Mouse (Mus musculus) brown adipose tissue, adult 24 weeks (tissue): Measurements from ENCODE around the gene Pcyox1. TPM values are rescaled to one million over a fixed set of nuclear protein-coding genes. Genes with fewer than 3 reads are reported as not detected.
A peak's percentile ranks its signal among the peaks of the same experiment; 100 is the strongest.

Experiments used
- H3K27ac ChIP-seq: fragments of 200-500 bp; replicated peaks from 2 replicates; pipeline ENCODE4 v1.5.1; 2012; ENCODE audit warnings: low read depth, mild to moderate bottlenecking, low read length
- H3K4me1 ChIP-seq: fragments of 200-500 bp; 2 replicates; pipeline ENCODE4 v1.6.1; 2012; ENCODE audit warnings: low read length, mixed read lengths; ENCODE audit not compliant: control insufficient read depth, insufficient read depth, insufficient read length
- H3K4me3 ChIP-seq: fragments of 200-500 bp; 2 replicates; pipeline ENCODE4 v1.5.1; 2012; ENCODE audit warnings: low read depth, mild to moderate bottlenecking, low read length, moderate library complexity; ENCODE audit not compliant: insufficient read depth
- polyA plus RNA-seq: library from polyadenylated mRNA; stranded (reverse); fragments of >200 nt; gene quantifications from 2 replicates; pipeline ENCODE4 v1.2.4, GENCODE M21; 2012; ENCODE audit not compliant: missing spikeins, insufficient read depth, insufficient read length

Gene Pcyox1
- polyA plus RNA-seq = 65.9 and 131 TPM in 2 replicates

GRCm38 (mm10) chr6:86396581-86397256 lies at the start of gene Pcyox1:
Gene Pcyox1, minus strand, starts transcription at chr6:86397154.
- Histone ChIP-seq H3K4me1 (peaks cover 8% of the 10 kb centered on the region), H3K4me3 (peak within 1 kb of the TSS; percentile 87), H3K27ac (peak within 1 kb of the TSS; percentile 45)

DNA sequence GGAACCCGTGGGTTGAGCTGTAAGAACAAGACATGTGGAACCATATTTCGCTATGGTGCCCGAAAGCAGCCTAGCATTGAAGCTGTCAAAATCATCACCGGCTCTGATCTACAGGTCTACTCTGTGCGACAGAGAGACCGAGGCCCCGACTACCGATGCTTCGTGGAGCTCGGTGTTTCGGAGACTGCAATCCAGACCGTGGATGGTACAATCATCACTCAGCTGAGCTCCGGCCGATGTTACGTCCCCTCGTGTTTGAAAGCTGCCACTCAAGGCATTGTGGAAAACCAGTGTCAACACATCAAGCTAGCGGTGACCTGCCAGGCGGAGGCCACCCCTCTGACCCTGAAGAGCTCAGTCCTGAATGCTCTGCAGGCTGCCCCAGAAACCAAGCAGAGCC lies 48.6 kb upstream of the Pcyox1 start:
- Histone ChIP-seq H3K27ac (no peak overlapping the region), H3K4me3 (no peak overlapping the region), H3K4me1 (no peaks in the 10 kb centered on the region)

- Histone ChIP-seq H3K4me3 (no peak overlapping the region), H3K27ac (no peak overlapping the region), H3K4me1 (no peaks in the 10 kb centered on the region; the same call in 1 of the 2 replicates)
These were observed 44.6 kb upstream of the Pcyox1 start for GRCm38 (mm10) chr6:86441571-86441970.

DNA sequence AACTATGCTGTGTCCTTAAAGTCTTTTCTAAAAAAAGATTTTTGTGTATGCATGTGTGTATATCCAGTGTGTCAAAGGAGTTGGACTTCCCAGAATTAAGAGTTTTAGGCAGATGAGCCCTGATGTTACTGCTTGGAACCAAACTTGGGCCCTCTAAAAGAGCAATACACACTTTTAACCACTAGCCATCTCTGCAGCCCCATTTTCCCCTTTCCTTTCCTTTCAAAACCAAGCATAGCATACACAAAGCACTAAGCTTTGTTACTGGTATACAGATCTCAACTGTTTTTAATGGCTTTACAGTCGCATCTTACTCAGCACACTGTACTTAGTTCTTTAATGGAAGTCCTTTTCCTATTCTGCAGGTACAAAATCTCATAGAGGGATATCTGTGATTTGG lies 42.6 kb upstream of the Pcyox1 start:
- Histone ChIP-seq H3K27ac (no peak overlapping the region), H3K4me3 (0 out of 2 replicates have a peak overlapping the region, but pooled peaks have one; percentile 16), H3K4me1 (no peaks in the 10 kb centered on the region; the same call in 1 of the 2 replicates)

DNA sequence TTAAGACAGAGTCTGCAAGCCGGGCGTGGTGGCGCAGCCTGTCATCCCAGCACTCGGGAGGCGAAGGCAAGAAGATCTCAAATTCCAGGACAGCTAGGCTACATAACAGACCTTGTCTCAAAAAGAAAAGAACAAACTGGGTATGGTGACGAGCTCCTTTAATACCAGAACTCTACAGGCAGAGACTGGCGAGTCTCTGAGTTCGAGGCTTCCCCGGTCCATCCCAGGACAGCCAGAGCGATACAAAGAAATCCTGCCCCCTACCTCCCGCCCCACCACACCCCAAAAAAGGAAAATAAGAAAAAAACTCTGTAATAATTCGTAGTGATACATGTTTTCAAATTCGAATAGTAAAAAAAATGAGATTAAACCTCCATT lies 42.2 kb upstream of the Pcyox1 start:
- Histone ChIP-seq H3K27ac (peak overlapping the region; percentile 72), H3K4me1 (no peaks in the 10 kb centered on the region; the same call in 1 of the 2 replicates), H3K4me3 (peak overlapping the region; percentile 91)

DNA sequence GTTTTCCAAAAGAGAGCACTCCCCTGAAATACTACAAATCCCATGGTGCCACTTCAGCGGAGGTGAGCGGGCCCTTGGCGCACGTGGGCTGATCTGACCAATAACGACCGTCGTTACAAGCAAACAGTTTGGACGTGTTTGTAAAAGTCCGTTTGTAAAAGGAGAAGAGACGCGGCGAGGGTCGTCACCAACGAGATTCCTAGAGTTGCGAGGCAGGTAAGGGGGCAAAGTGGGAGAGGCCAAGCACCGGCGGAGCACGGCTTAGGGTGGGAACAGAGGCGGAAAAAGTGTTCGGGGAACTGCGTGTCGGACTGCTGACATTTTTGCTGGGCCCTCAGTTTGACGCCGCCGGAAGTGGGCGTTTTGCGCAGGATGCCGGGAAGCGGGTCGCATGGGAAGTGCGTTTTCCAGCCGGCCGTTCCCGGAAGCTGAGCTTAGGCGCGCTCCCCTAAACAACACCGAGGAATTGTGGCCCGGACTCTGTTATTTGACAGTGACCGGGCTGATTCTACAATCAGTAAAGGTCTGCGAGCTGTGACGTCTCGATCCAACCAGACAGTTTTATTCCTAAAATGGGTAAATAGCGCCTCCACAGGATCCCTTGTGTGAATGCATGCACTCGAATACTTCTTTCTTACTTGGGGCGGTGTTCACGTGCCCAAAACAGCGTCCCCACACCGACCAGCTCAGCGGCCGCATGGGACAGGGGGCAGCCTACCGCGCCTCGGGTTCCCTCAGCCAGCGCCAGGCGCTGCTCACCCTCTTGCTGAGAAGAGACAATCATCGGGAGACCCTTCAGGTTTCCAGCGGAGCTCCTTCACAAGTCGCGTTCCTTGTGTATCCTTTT lies 41.5 kb upstream of the Pcyox1 start, which contains the start of gene C87436:
C87436 (plus strand) TSS at position 103 of the 847 bp plus-strand sequence.
- Histone ChIP-seq H3K4me3 (peak within 1 kb of the TSS; percentile 91), H3K27ac (peak within 1 kb of the TSS; percentile 100)

GRCm38 (mm10) chr6:86437711-86438110 lies 40.8 kb upstream of the Pcyox1 start:
- no peaks in the 10 kb centered on the region; the same call in 1 of the 2 replicates for H3K4me1 ChIP-seq
- H3K27ac ChIP-seq = peak overlapping the region; percentile 85
- peak overlapping the region; percentile 91 for H3K4me3 ChIP-seq

More for the DNA sequence above, 41.5 kb upstream of the Pcyox1 start, which contains the start of gene C87436:
- no peaks in the 10 kb centered on the region; the same call in 1 of the 2 replicates for H3K4me1 ChIP-seq

- Histone ChIP-seq H3K27ac (no peak overlapping the region), H3K4me3 (no peak overlapping the region), H3K4me1 (no peaks in the 10 kb centered on the region)
These were observed 36.7 kb upstream of the Pcyox1 start for GRCm38 (mm10) chr6:86433696-86434095.

DNA sequence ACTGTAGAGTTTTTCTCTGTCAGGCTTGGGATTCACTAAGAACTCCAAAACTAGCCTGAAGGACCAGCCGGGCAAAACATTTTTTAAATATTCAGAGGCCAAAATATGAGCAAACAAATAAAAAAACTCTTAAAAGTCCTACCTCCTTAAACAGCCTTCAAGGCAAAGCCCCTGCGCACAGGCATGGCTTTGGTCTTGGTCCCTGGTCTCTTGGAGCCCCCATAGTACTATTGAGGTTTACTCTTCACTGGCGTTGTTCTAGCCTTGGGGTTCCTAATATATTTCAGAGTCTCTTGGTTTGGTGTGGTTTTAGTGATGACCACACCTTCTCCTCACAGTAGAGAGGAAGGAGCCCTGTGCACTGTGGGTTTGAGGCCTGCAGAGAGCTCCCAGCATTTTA lies 34.6 kb upstream of the Pcyox1 start:
- H3K4me3 ChIP-seq = no peak overlapping the region
- no peaks in the 10 kb centered on the region for H3K4me1 ChIP-seq
- H3K27ac ChIP-seq = no peak overlapping the region

DNA sequence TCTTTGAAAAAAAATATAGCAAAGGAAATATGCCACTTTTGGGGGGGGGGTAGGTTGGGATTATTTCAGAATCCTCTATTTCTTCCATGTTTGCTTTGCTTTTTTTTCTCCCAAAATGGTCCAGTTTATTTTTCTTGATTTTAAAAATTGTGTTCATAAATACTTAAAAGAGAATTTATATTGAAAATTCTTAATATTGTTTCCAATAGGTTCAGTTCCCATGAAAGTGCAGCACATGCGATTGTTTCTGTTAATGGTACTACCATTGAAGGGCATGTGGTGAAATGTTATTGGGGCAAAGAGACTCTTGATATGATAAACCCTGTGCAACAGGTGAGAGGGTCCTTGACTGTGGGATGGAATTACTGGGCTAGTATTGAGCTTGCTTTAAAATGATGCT lies 29.4 kb upstream of the Pcyox1 start, which contains the start of gene Gm44790:
Gm44790 (plus strand) TSS at position 301 of the 400 bp plus-strand sequence.
- Histone ChIP-seq H3K4me1 (no peaks in the 10 kb centered on the region), H3K27ac (no peak within 1 kb of the TSS), H3K4me3 (no peak within 1 kb of the TSS)

DNA sequence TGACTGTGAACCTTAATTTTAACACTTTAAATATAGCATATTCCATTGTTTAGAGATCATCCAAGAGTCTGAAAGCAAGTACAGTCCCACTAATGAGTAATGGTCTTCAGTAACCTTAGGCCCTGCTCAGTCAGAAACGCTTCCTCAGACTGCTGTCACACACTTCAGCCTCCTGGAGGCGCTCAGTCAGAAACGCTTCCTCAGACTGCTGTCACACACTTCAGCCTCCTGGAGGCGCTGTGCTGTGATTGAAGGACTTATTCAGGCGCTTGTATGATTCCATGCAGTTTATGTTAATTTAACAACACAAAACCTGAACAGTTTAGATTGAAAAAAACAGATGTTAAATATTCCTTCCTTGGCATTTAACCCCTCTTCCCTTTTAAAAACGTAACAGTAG lies 23.5 kb upstream of the Pcyox1 start:
- no peaks in the 10 kb centered on the region for H3K4me1 ChIP-seq
- H3K4me3 ChIP-seq = no peak overlapping the region
- H3K27ac ChIP-seq = no peak overlapping the region

GRCm38 (mm10) chr6:86419239-86419638 lies 22.3 kb upstream of the Pcyox1 start:
- H3K4me1 ChIP-seq = no peaks in the 10 kb centered on the region
- no peak overlapping the region for H3K4me3 ChIP-seq
- H3K27ac ChIP-seq = no peak overlapping the region

- Histone ChIP-seq H3K27ac (no peak overlapping the region), H3K4me1 (no peaks in the 10 kb centered on the region), H3K4me3 (no peak overlapping the region)
These were observed 21.8 kb upstream of the Pcyox1 start for GRCm38 (mm10) chr6:86418711-86419110.

DNA sequence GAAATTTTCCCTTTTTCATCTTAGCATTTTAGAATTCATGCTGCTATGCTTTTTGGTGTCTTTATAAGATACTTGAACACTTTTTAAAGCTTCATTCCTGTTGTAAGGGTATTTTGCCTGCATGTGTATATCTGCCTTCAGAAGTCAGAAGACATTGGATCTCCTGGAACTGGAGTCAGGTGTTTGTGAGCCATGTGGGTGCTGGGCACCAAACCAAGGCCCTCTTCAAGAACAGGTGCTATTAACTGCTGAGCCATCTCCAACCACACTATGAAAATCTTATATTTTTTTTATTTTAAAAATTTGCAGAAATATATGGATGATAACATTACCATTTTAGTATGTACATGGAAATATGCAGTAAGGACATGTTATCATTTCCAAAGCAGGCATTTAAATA lies 9.4 kb upstream of the Pcyox1 start:
- Histone ChIP-seq H3K27ac (no peak overlapping the region), H3K4me1 (0 out of 2 replicates have a peak, but pooled peaks cover 6% of the 10 kb centered on the region), H3K4me3 (no peak overlapping the region)

DNA sequence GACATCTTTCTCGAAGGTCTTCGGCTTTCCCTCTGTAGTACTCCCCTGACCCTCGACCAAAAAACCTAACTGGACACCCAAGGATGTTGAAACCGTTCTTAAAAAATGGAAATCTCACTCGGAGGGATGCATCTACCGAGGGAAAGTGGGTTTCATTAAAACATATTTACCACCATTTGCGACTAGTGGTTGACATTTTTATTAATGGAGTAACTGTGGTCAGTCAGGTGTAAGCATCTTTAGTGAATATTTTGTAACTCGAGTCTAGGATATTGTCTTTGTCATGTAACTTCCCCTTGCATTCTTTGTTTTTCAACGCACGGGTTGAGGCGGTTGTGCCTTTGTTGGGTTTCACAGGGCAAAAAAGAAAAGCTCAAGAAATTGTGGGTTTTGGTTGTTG lies 8.0 kb upstream of the Pcyox1 start:
- H3K27ac ChIP-seq = peak overlapping the region; percentile 97; the same call in 1 of the 2 replicates
- H3K4me1 ChIP-seq = peaks cover 9% of the 10 kb centered on the region; the same call in 1 of the 2 replicates
- H3K4me3 ChIP-seq = peak overlapping the region; percentile 86
